Mouse (Mus musculus) limb, embryonic 14.5 days (tissue): ENCODE results near the gene Spag9. TPM values are rescaled to one million over a fixed set of nuclear protein-coding genes. Genes with fewer than 3 reads are reported as not detected.
A peak's percentile ranks its signal among the peaks of the same experiment; 100 is the strongest.

Source experiments
- ATAC-seq: fragments of 200-750 bp; cut with Nextera tagmentation; 2 replicates; pipeline ENCODE4 v1.8.0; 2017; ENCODE audit warnings: low read depth, moderate number of reproducible peaks, moderate TSS enrichment; ENCODE audit not compliant: low FRiP score
- DNase-seq: peaks from one replicate; pipeline ENCODE4 v3.0.0-alpha.2; 2015; ENCODE audit warnings: low spot score
- H3K27ac ChIP-seq: fragments of 300-500 bp; sonication (generic); replicated peaks from 2 replicates; pipeline ENCODE4 v1.5.1; 2014; ENCODE audit warnings: low read depth, mild to moderate bottlenecking, low read length, moderate library complexity, mixed read lengths
- H3K27me3 ChIP-seq: fragments of 300-500 bp; sonication (generic); 2 replicates; pipeline ENCODE4 v1.6.1; 2014; ENCODE audit warnings: low read length, mixed read lengths; ENCODE audit not compliant: control insufficient read depth, insufficient read depth
- H3K36me3 ChIP-seq: fragments of 300-500 bp; sonication (generic); 2 replicates; pipeline ENCODE4 v1.6.1; 2014; ENCODE audit warnings: mild to moderate bottlenecking, low read length, moderate library complexity, mixed read lengths; ENCODE audit not compliant: control insufficient read depth, insufficient read depth
- H3K4me1 ChIP-seq: fragments of 300-500 bp; sonication (generic); 2 replicates; pipeline ENCODE4 v1.6.1; 2014; ENCODE audit warnings: antibody characterized with exemption, low read length, mixed read lengths; ENCODE audit not compliant: control insufficient read depth, insufficient read depth
- H3K4me2 ChIP-seq: fragments of 300-500 bp; sonication (generic); replicated peaks from 2 replicates; pipeline ENCODE4 v1.6.1; 2014; ENCODE audit warnings: low read depth, mild to moderate bottlenecking, low read length, moderate library complexity; ENCODE audit not compliant: severe bottlenecking
- H3K4me3 ChIP-seq: fragments of 300-500 bp; sonication (generic); replicated peaks from 2 replicates; pipeline ENCODE4 v1.5.1; 2014; ENCODE audit warnings: low read length
- H3K9ac ChIP-seq: fragments of 300-500 bp; sonication (generic); 2 replicates; pipeline ENCODE4 v1.6.1; 2014; ENCODE audit warnings: mild to moderate bottlenecking, low read depth, low read length, moderate library complexity; ENCODE audit not compliant: severe bottlenecking
- H3K9me3 ChIP-seq: fragments of 300-500 bp; sonication (generic); 2 replicates; pipeline ENCODE4 v1.6.1; 2016; ENCODE audit warnings: low read length; ENCODE audit not compliant: control insufficient read depth
- POLR2A ChIP-seq: fragments of 200-500 bp; IDR thresholded peaks from 2 replicates; pipeline ENCODE4 v1.8.0; 2012; ENCODE audit warnings: inconsistent platforms, mild to moderate bottlenecking, moderate library complexity, borderline replicate concordance; ENCODE audit not compliant: insufficient read depth, insufficient read length; ENCODE audit errors: extremely low read depth
- WGBS: fragments of 180-500 bp; shearing (Covaris S2); extraction: QIAGEN DNeasy Blood & Tissue Kit; methylation state at CpG from one replicate; pipeline ENCODE4 v1.1.7; 2014; 5-methylcytosine and 5-hydroxymethylcytosine counted together
- polyA plus RNA-seq, 2 experiments: library from polyadenylated mRNA; depleted of rRNA in 1 of 2; stranded (reverse) in 1 of 2; unstranded in 1 of 2; fragments of >200 nt; fragmentation: Nextera tagmentation in 1 of 2; extraction: Ambion mirVana in 1 of 2; gene quantifications; 2 replicates each; pipeline versions ENCODE4 v1.2.1 to v1.2.3; 2012 to 2014

Spag9 gene
- polyA plus RNA-seq, 2 experiments: 56.3 to 64.6 TPM

GRCm38 (mm10) chr11:93986298-93986697 lies 9.6 kb upstream of the Spag9 start:
- TF ChIP-seq POLR2A: no peak
- DNase-seq: no peak
- H3K4me3 ChIP-seq: no peak overlapping the region

GRCm38 (mm10) chr11:93987026-93987425 lies 8.9 kb upstream of the Spag9 start:
- no peak for DNase-seq
- no peak overlapping the region for H3K27ac ChIP-seq
- H3K9me3 ChIP-seq: no peaks in the 10 kb centered on the region
- no peak overlapping the region for H3K4me3 ChIP-seq
- no peak for ATAC-seq
- H3K36me3 ChIP-seq: no peaks in the 10 kb centered on the region
- no peak for TF ChIP-seq POLR2A
- H3K4me1 ChIP-seq: no peaks in the 10 kb centered on the region
- WGBS: 81% methylated on average over 4 of the region's 4 CpGs
- no peak overlapping the region for H3K9ac ChIP-seq
- no peaks in the 10 kb centered on the region for H3K27me3 ChIP-seq
- no peak overlapping the region for H3K4me2 ChIP-seq

More at GRCm38 (mm10) chr11:93986298-93986697, 9.6 kb upstream of the Spag9 start:
- H3K4me2 ChIP-seq: no peak overlapping the region
- no peaks in the 10 kb centered on the region for H3K4me1 ChIP-seq
- no peaks in the 10 kb centered on the region for H3K36me3 ChIP-seq
- no peak overlapping the region for H3K27ac ChIP-seq
- ATAC-seq: no peak
- H3K27me3 ChIP-seq: no peaks in the 10 kb centered on the region
- no peak overlapping the region for H3K9ac ChIP-seq
- H3K9me3 ChIP-seq: no peaks in the 10 kb centered on the region

GRCm38 (mm10) chr11:93987625-93988327 lies 8.1 kb upstream of the Spag9 start:
- no peaks in the 10 kb centered on the region for H3K4me1 ChIP-seq
- no peaks in the 10 kb centered on the region for H3K9me3 ChIP-seq
- no peak overlapping the region for H3K9ac ChIP-seq
- no peak overlapping the region for H3K27ac ChIP-seq
- H3K4me3 ChIP-seq: no peak overlapping the region
- H3K4me2 ChIP-seq: no peak overlapping the region
- TF ChIP-seq POLR2A: no peak
- H3K36me3 ChIP-seq: no peaks in the 10 kb centered on the region
- DNase-seq (no peak), ATAC-seq (no peak)
- H3K27me3 ChIP-seq: no peaks in the 10 kb centered on the region
- WGBS: 70% methylated on average over 8 of the region's 8 CpGs

- no peaks in the 10 kb centered on the region for H3K9me3 ChIP-seq
- TF ChIP-seq POLR2A: no peak
- no peak overlapping the region for H3K4me3 ChIP-seq
- H3K27ac ChIP-seq: no peak overlapping the region
- no peaks in the 10 kb centered on the region for H3K27me3 ChIP-seq
- H3K9ac ChIP-seq: no peak overlapping the region
- no peak overlapping the region for H3K4me2 ChIP-seq
- no peaks in the 10 kb centered on the region for H3K36me3 ChIP-seq
- no peaks in the 10 kb centered on the region for H3K4me1 ChIP-seq
- DNase-seq: no peak
- ATAC-seq: no peak
- 63% methylated on average over 12 of the region's 12 CpGs for WGBS
Observed at GRCm38 (mm10) chr11:93988328-93989062, 7.4 kb upstream of the Spag9 start.

GRCm38 (mm10) chr11:93994531-93994930 lies 1.4 kb upstream of the Spag9 start:
- no peaks in the 10 kb centered on the region for H3K9me3 ChIP-seq
- 66% methylated on average over 5 of the region's 5 CpGs for WGBS
- no peak for DNase-seq
- H3K36me3 ChIP-seq: no peaks in the 10 kb centered on the region
- ATAC-seq: no peak
- H3K9ac ChIP-seq: no peak overlapping the region
- no peak overlapping the region for H3K4me3 ChIP-seq
- no peak for TF ChIP-seq POLR2A
- peak overlapping the region; percentile 65 for H3K4me2 ChIP-seq
- H3K27me3 ChIP-seq: no peaks in the 10 kb centered on the region
- H3K27ac ChIP-seq: peak overlapping the region; percentile 90
- peaks cover 8% of the 10 kb centered on the region for H3K4me1 ChIP-seq
